11 mouse cellular contexts compared by ENCODE assay signal in the genomic region with DNA sequence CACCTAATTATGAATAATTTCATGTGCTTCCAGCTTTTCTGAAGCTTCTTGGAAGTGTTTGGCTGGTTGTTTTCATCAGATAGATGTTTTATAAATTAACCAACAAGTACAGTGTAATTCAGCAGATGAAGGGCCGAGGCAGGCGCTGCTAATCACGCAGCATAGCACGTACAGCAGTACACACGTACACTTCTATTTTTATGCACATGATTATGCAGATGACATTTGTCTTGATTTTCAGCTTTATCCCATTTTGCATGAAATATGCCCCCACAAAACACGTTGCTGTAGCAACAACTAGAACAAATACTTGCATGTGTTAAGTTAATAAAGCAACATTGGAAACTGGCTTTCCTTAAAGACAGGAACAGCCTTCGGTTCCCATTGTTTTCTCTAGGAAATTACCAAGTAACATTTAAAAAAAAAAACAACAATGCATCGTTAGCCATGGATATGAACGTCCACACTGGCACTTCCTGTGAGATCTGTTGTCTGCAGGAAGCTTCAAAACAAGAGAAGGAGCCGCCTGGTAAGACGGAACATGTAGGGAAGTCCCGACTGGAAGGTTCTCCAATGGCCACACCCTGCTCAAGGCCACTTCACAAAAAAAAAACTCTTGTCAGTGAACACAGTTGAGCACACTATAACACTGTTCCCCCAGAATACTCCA.
DNase-seq lines count a peak whose midpoint lies in the region; TF ChIP-seq lines count a peak whose summit lies in the region.
"Had no signal": no experiment of that assay in that cellular context is flagged by ENCODE, and none has a peak within 500 bp of the region (broad histone marks: within the 10 kb centered on the region; RNA-seq: fewer than 3 reads in every experiment).

No protein-coding gene starts in this region.

- intact Hi-C loops in gastrocnemius, adult 2 months (cut with DNase I): no loop called here
- intact Hi-C loops in gastrocnemius, postnatal 36 days (cut with DNase I): no loop called here

- H3K27ac ChIP-seq in gastrocnemius, adult 2 months: peak overlapping the region; percentile 77
- H3K27ac ChIP-seq: embryonic facial prominence, embryonic 10.5 days; liver, embryonic 13.5 days had no signal

- DNase-seq in gastrocnemius, adult 2 months: no peak
- DNase-seq in gastrocnemius, postnatal 36 days: no peak
- peak; percentile 32 for DNase-seq in layer of hippocampus, adult 11-12 months (ENCODE audit: low spot score)
- no peak for DNase-seq in layer of hippocampus, postnatal 25 days (ENCODE audit: extremely low spot score in 1 of 2, low spot score in 1 of 2)
- DNase-seq in brain, adult 2 months (ENCODE audit: low read depth, low spot score): peak; percentile 49
- peak; percentile 17 to 60 for DNase-seq in kidney, postnatal 25 days
- DNase-seq in thymus, postnatal 4 days: no peak
- DNase-seq in gastrocnemius, adult 8-10 months (ENCODE audit: low spot score in 2 of 2): no peak
- DNase-seq: cerebellum, adult 11-12 months; liver, embryonic 13.5 days had no signal

- no peak for TF ChIP-seq CTCF in gastrocnemius, adult 2 months (IDR thresholded peaks at IDR 0.05)

- H3K4me3 ChIP-seq in gastrocnemius, adult 2 months: no peak overlapping the region
- H3K4me3 ChIP-seq: embryonic facial prominence, embryonic 10.5 days; liver, embryonic 13.5 days had no signal

Comparison
In these comparisons a context has a peak if more than half of its experiments do, and no peak if none do; other contexts are left out.
1. DNase-seq: peak in layer of hippocampus, adult 11-12 months (single experiment), brain, adult 2 months (single experiment) and kidney, postnatal 25 days (2 of 2); none in gastrocnemius, adult 2 months (single experiment), gastrocnemius, postnatal 36 days (0 of 2), layer of hippocampus, postnatal 25 days (0 of 2), thymus, postnatal 4 days (single experiment) and gastrocnemius, adult 8-10 months (0 of 2).